Mouse (Mus musculus) heart, postnatal 10 days (tissue): ENCODE data around the gene Lrrc4c. TPM values are rescaled to one million over a fixed set of nuclear protein-coding genes. Genes with fewer than 3 reads are reported as not detected.

Source experiments
- DNase-seq, 2 experiments: peaks; one replicate each; pipeline ENCODE4 v3.0.0; 2021
- intact Hi-C: fragments of 180-260 bp; cut with DNase I; formaldehyde crosslinking; loops from one replicate; pipeline ENCODE4 v1.15.1; 2025
- total RNA-seq, 2 experiments: library from RNA; stranded (reverse); gene quantifications; 2 replicates each; pipeline ENCODE4 v1.2.3; 2021

Gene Lrrc4c
- total RNA-seq, 2 experiments from 2014 or later, result 0.67 to 1.5 TPM

DNA sequence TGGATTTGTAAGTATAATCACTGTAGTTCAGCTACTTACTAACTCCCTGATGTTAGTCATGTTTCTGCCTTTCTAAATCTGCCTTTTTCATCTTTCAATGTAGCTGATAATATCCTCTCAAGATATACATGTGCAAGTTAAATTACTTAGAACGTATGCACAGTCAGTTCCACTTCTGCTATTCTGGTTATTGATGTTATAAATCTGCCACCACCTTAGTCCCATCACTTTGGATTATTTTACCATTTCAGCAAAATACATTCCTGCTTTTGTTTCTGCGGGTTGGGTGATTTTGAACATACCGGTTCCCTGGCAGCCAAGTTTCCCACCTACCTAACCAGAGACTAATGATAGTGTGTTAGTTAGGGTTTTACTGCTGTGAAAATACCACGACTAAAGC is 860.4 kb downstream of the Lrrc4c start:
- DNase-seq, result no peak
- intact Hi-C loops, result no loop called here

DNA sequence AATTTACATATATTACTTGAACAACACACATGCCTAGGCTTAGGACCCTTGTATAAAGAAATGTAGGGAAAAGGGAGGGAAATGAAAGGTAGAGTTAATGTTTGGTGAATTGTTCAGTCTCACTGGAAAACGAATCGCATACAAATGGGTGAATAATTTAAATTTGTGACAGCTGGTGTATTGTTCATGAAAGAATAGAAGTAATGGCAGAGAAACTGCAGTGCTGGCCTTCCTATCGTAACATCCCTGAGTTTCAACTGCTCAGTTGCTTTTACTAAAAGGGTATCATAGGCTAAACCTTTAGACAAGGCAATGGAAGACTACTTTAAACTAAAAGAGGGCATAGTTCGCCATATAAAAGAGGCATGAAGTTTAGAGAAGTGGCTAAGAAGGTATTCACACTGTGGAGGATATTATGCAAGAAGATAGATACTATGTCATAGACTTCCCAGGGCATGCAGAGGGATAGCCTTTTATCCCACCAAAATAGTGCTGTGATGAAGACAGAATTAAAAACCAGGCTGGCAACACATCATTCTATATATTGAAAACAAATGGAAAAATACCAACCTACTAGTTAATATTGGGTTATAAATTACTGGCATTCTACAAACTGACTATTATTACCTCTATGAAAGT is 879.1 kb downstream of the Lrrc4c start:
- intact Hi-C loops, result no loop called here
- DNase-seq, result no peak

DNA sequence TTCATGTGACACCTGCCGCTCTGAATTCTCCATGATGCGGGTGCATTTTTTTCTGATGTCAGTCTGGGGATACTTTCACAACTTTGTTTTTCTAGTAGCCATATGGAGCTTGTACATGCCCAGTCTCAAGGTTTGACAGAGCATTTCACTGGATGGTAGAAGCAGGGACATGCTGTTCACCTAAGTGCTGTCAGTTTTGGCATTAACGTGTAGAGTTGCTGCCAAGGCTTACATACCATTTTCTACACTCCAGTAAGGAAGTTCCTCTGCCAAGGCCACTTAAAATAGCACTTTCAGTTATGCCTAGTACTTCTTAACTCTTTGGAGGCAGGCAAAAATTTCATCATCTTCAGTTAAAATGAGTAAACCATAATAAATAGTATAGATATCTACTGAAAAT is 915.0 kb downstream of the Lrrc4c start:
- DNase-seq, result peak; percentile 81 to 85
- intact Hi-C loops, result loop anchor here (5.0 kb wide), 1 partner anchor 646 kb away; no protein-coding TSS in a partner anchor

DNA sequence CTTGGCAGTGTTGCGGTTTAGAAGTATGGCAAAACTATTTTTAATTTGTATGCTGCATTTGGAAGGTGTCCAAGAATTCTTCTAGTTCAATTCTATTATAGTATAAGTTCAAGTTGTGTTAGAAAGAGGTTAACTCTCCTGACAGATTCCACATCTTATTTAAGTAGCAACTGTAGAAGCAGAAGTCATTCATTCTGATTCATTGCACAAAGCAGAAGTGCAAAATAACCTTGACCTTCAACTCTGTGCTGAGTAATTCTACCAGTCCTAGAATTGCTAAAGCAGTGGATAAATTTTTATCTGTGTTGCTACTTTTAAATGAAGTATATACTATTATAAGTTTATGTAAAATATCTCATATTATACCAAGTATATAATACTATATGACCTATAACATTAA is 916.1 kb downstream of the Lrrc4c start:
- intact Hi-C loops, result loop anchor here (5.0 kb wide), 1 partner anchor 647 kb away; no protein-coding TSS in a partner anchor
- no peak for DNase-seq

DNA sequence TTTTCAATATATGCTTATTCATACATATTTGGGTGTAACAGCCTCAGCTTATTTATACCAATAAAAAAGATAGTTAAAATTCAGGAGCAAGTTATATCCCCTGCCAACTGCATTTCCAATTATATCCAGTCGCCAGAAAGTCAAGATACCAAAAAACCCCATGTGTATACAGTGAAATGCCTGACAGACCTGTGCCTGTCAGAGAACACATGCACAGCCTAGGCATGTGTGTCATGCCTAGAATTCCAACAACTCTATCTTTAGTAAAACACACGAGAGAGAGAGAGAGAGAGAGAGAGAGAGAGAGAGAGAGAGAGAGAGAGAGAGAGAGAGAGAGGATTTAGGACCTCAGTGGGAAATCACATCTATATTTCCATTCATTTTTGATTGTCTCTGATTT is 956.7 kb downstream of the Lrrc4c start:
- intact Hi-C loops, result no loop called here

DNA sequence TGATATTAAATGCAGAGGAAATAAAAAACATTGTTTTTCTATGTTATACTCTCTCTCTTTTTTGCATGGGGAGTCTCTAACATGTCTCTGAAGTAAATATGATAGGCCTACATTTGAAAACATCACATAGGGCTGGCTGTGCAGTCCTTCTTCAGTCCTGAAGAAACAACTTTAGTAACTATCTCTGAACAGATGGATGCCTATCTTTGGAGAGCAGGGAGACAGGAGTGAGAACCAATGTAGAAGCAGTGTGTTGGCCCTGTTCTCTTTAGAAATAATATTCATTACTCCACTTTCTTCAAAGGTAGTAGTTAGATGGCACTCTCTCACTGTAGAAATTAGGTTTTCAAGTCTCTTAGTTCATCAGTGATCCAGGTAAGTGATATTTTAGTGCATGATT is 967.0 kb downstream of the Lrrc4c start:
- intact Hi-C loops, result no loop called here
- no peak for DNase-seq

More for the DNA sequence above, 956.7 kb downstream of the Lrrc4c start:
- no peak for DNase-seq

DNA sequence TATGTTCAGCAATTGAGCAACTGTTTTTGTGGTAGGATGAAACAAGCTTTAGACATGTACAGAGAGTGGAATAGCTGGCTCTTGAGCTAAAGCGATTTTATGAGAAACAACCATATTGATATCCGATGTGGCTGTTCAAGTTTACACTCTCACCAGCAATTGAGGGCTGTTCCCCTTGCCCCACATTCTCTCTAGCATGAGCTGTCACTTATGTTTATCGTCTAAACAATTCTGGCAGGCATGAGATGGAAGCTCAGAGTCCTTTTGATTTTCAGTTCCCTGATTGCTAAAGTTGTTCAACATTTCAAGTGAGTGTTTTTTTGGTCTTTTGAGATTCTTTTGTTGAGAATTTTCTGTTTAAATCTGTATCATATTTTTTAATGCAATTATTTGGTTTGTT is 976.2 kb downstream of the Lrrc4c start:
- no peak for DNase-seq
- intact Hi-C loops, result no loop called here

DNA sequence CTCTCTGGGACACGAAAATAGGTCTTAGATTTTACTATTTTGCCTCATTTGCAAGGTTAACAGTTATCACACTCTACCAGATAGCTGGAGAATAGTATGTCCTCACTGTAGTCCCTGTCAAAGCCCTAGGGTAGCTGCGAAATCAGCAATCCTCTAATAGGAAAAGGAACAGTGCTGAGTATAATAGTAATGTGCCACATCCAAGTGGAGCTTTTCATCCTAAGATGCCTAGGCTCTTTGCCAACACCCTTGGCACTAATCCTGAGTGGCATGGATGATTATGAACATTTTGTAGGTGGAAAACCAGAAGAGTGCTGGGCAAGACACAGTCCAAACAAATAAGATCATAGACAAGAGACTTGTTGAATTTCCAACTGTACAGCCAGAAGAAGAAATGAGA is 981.7 kb downstream of the Lrrc4c start:
- DNase-seq, result peak; percentile 39 to 46

DNA sequence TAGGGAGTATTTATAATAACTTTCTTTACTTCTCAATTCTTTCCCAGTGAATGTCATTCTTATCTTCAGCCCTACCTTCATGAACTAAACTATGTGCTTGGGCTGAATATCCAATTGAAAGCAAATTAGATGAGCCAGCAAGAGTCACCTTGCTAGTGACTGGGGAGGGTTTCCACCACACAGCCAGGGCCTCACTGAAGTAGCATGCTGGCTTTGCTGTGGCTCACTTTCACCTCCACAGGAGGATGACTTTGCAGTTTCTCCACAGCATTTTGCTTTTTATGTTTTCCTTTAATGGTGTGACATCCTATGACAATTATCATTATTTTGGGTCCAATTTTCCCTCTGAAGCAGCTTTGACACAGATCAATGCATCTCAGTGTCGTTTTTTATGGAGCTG is 1000.0 kb downstream of the Lrrc4c start:
- DNase-seq, result peak in 1 of 2 experiments; percentile 3
- intact Hi-C loops, result no loop called here

More for the DNA sequence above, 981.7 kb downstream of the Lrrc4c start:
- intact Hi-C loops, result no loop called here

DNA sequence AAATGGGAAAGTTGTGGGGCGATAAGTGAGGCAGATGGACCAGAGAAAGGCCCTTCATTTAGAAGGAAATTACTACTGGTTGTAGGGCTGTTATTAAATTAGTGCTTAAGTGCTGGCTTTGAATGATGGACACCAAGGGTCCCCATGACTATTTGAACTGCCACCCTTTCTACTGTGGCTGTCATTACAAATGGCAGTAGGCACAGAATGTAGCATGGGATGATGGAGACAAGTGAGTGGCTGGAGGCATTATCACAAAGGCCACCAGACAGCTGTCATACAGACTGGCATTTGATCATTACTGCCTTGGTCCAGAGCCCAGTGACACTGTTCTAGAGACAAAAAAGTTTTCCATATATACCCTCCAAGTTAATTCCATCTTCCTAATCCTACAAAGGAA is 1000.6 kb downstream of the Lrrc4c start:
- intact Hi-C loops, result no loop called here
- no peak for DNase-seq

DNA sequence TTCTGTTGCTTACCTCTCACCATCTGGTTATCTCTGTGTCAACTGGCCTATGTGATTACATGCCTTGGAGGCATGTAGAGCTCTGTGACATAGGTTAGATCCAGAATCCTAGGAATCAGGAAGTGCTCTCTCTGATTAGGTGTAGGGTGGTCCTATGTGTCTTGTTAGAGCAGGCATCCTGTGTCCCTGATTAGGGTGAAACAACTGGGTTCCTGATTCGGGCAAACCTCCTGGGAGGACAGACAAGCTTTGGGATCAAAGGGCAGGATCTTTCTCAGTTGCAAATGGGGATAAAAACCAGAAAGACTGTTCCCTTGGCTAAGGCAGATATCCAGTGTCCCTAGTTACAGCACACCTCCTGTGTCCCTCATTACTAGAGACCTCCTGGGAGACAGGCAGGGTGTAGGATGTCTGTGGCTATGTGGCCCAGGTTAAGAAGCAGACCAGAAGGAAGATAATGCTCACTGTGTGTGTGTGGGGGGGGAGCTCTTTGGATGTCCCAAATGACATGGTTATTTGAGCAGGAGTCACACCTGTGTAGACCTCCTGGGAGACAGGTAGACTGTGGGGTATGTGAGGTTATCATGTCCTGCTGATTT is 1014.2 kb downstream of the Lrrc4c start:
- DNase-seq, result no peak
- intact Hi-C loops, result no loop called here

DNA sequence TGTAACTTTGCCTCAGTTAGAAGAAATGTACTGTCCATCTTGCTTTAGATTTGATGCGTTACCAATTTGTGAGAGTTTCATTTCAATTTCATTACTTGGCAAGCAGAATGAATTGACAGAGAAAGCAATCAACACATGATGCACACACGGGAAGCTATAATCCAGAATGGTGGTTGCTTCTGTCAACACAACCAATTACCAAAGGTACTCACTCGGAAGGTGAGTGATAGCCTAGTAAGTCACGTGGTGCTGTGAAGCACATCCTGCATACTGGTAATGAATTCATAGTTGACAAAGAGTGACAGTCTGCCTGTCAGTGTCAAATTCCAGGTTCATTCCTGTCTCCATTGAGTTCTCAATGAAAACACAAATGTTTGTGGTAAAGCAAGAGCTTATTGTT is 1021.7 kb downstream of the Lrrc4c start:
- intact Hi-C loops, result no loop called here
- no peak for DNase-seq

DNA sequence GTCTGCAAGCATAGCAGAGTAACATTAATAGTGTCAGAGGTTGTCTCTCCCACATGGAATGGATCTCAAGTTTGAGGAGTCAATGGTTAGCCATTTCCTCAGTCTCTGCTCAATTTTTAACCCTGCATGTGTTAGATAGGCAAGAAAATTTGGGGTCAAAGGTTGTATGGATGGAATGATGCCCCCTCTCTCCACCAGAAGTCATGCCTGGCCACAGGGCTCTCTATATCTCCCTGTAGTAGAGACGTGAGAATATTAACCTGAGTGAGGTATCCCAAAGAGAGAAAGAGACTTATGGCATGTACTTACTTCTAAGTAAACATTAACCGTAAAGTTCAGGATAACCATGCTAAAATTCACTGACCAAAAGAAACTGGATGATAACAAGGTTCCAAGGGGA is 1043.3 kb downstream of the Lrrc4c start:
- no peak for DNase-seq
- intact Hi-C loops, result no loop called here

DNA sequence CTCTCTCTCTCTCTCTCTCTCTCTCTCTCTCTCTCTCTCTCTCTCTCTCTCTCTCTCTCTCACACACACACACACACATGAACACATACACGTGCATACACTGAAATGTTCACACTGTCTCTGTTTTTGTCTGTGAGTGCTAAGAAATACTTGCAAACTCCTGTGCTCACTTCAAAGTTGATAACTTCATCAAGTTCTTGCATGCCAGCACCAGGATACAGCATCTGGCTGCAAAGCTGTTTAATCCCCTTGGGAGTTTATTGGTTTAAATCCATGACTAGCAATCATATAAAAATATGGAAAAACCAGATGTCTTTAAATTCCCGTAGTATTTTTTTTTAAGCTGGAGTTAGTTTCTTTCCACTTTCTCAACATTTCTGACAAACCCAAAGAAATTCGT is 1052.0 kb downstream of the Lrrc4c start:
- no peak for DNase-seq
- intact Hi-C loops, result no loop called here

DNA sequence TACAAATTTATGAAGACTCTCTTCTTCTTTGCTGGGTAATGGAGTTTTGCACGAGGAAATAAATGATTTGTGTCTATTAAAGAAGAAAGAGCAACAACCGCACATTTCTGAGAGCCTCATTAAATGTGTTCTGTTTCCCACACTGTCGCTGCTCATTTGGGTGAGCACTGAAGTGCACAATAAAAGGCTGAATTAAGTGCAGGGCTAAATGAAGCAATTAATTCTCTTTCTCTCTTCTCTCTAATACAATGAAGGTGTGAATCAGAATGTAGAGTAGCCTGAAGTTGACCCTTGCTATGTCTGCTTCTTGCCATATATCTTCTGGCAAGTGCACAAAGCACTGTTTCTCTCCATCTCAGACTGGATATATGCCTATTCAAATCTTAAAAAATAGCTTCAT is 1073.5 kb downstream of the Lrrc4c start:
- intact Hi-C loops, result no loop called here
- DNase-seq, result no peak

DNA sequence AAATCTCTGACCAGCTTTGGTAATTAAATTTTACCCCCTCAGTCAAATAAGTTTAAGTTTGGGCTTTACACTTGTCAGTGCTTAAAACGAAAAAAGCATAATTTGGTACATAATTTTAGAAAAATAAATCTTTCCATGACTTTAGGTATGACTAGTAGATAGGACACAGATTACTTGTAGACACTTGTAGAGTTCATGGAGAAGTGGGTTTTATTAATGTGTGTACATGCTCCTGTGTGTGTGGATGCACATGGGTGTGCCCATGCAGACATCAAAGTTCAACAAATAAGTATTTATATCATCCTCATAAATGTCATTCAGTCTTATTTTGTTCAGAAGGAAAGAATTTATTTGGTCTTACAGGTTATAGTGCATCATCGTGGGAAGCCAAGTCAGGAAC is 1073.9 kb downstream of the Lrrc4c start:
- intact Hi-C loops, result no loop called here
- no peak for DNase-seq

DNA sequence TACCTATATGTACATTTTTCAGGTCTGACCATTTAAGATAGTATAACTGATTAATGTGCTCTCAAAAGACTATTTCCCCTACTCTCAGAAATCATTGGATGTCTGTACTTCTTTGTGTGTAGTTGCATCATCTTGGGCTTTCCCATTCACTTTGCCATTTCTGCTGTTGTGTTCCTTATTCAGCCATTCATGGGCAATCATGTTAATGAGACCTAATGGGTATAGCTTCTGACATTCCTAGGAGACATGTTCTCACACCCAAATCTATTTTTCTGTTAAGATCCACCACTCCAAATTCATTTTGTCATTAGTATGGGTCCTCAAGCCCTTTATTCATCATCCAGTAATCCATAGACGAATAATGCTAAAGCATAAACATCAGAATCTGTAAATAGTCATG is 1095.1 kb downstream of the Lrrc4c start:
- intact Hi-C loops, result no loop called here
- DNase-seq, result no peak

DNA sequence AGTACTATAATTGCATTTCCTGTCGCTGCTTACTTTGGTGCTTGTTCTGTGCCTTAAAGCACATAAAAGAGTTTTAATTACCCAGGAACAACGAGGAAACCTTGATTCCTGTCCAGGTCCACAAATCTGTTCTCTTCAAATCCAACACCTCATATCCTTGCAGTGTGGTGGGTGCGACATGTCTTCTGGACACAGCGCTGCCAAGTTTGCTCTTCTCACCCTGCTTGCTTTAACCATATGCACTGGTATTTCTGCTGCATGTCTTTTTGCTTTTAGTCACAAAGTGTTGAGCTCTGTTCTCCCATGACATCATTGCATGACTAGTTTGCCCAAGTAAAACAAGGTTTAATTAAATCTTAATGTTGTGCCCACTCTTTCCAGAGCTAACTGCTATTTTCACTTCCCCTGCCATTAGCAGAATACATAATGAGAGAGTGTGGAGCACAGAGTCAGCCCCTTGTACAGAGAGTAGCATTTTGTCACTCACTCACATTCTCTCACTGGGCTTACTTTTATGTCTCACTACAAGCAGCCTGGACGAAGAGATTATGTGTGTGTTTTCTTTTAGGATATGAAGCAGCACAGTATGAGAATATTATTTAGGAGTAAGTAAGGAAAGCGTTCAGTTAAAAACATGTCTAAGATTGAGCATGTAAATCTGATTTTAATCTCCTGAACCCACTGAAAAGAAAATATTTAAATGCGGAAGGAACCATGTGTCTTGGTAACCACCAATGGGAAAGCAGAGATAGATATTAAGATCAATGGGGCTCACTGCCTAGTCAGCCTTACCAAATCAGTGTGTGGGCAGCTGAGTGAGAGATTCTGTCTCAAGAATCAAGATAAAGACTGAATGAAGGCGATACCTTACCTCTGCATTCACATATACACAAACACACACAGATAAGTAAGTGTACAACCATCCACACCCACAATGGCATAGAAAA is 1096.7 kb downstream of the Lrrc4c start:
- DNase-seq, result no peak

DNA sequence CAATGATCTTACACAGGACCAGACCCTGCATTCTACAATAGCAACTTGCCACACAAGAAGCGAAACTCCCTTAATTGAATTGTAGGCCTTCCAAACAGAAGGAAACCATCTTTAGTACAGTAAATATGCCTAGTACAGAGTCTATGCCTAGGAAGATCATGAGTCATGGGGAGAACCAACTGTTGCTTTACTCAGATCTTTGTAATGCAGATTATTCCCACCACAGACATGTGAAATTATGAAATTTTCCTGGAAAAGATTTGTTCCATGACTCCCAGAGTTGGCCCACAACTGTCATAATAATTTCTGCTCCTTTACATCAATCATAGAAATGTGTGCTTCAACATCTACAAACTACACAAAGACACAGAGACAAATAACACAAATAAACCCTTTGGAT is 1116.2 kb downstream of the Lrrc4c start:
- intact Hi-C loops, result no loop called here
- no peak for DNase-seq

More for the DNA sequence above, 1096.7 kb downstream of the Lrrc4c start:
- intact Hi-C loops, result no loop called here

DNA sequence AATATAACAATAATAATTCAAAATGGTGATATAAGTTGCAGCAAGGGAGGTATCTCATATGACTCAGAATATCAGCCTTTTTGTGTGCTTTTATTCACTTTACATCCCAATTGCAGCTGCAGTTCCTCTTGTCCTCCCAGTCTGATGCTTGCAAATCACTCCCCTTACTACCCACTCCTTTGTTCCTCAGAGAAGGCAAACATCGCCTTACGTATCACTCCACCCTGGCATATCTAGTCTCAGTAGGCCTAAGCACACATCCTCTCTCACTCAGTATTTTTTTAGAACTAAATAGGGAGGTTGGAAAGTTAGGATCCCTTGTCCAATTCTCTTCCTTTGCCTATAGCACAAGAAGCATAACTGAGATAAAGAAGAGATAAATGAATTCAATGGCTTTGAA is 1117.6 kb downstream of the Lrrc4c start:
- DNase-seq, result no peak
- intact Hi-C loops, result no loop called here

DNA sequence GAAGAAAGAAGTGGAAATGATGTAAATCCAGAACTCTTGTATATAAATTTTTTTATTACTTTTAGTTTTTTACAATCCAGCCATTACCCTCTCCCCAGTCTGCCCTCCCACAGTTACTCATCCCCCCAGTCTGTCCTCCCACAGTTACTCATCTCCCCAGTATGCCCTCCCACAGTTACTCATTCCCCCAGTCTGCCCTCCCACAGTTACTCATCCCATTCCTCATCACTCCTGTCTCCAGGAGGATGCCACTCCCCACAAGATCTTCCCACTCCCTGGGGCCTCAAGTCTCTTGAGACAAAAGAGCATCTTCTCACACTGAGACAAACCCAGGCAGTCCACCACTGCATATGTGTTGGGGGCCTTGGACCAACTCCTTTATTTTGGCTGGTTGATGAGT is 1119.8 kb downstream of the Lrrc4c start:
- intact Hi-C loops, result no loop called here
- no peak for DNase-seq

DNA sequence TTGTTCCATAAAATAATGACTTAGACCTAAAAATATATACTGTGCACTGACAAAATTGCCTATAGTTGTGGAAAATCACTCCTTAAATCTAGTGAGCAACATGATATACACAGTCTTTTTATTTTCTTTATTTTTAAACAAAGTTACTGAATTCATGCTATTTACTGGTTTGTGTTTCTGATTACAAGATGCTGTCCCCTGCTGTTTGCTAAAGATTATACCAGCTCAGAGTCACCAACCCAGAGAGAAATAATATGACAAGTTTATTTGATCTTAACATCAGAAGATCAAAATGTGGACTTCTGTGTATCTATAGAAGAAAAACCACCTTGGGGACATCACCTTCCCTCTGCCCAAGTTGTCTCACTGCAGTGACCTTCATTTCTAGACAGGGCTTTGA is 1145.6 kb downstream of the Lrrc4c start:
- intact Hi-C loops, result loop anchor here (10.0 kb wide), 1 partner anchor 879 kb away; no protein-coding TSS in a partner anchor
- no peak for DNase-seq
